Mouse (Mus musculus) MEL (cell line): ENCODE measurements around the gene Gpr84. TPM values are rescaled to one million over a fixed set of nuclear protein-coding genes. Genes with fewer than 3 reads are reported as not detected.

ENCODE experiments used
- DNase-seq: peaks from one replicate; pipeline ENCODE4 v3.0.0; 2011; ENCODE audit warnings: low read depth, low spot score
- H3K27ac ChIP-seq: 2 replicates; pipeline ENCODE4 v1.5.1; 2012; ENCODE audit warnings: low read depth, mild to moderate bottlenecking, control low read depth, low read length, moderate library complexity; ENCODE audit not compliant: control insufficient read depth
- H3K27me3 ChIP-seq, 2 experiments: fragments of 150-350 bp in 1 of 2; sonication (generic) in 1 of 2; 2 replicates each; pipeline ENCODE4 v1.6.1; 2012; ENCODE audit warnings: low read length in 2 of 2, mild to moderate bottlenecking in 2 of 2, improper control_type of control experiment in 1 of 2, moderate library complexity in 1 of 2; ENCODE audit not compliant: insufficient read depth in 2 of 2, control insufficient read depth in 1 of 2
- H3K36me3 ChIP-seq, 2 experiments: 2 replicates each; pipeline ENCODE4 v1.6.1; 2012 to 2014; ENCODE audit warnings: low read length in 2 of 2, improper control_type of control experiment in 1 of 2, inconsistent platforms in 1 of 2, mild to moderate bottlenecking in 1 of 2; ENCODE audit not compliant: insufficient read depth in 2 of 2, control insufficient read depth in 1 of 2
- H3K4me1 ChIP-seq, 2 experiments: fragments of 150-350 bp in 1 of 2; sonication (generic) in 1 of 2; 2 replicates each; pipeline ENCODE4 v1.6.1; 2012; ENCODE audit warnings: low read length in 2 of 2, improper control_type of control experiment in 1 of 2, mild to moderate bottlenecking in 1 of 2; ENCODE audit not compliant: insufficient read depth in 2 of 2, control insufficient read depth in 1 of 2
- H3K4me3 ChIP-seq, 2 experiments: fragments of 150-350 bp in 1 of 2; sonication (generic) in 1 of 2; 2 replicates each; pipeline ENCODE4 v1.5.1; 2012; ENCODE audit warnings: low read depth in 2 of 2, low read length in 2 of 2, mild to moderate bottlenecking in 2 of 2, moderate library complexity in 2 of 2, control low read depth in 1 of 2, improper control_type of control experiment in 1 of 2; ENCODE audit not compliant: control insufficient read depth in 1 of 2, insufficient read depth in 1 of 2
- H3K79me2 ChIP-seq: 2 replicates; pipeline ENCODE4 v1.6.1; 2012; ENCODE audit warnings: mild to moderate bottlenecking, low read length, moderate library complexity; ENCODE audit not compliant: control insufficient read depth, poor library complexity, insufficient read depth
- H3K9ac ChIP-seq: 2 replicates; pipeline ENCODE4 v1.6.1; 2012; ENCODE audit warnings: low read depth, mild to moderate bottlenecking, control low read depth, low read length, moderate library complexity; ENCODE audit not compliant: control insufficient read depth, poor library complexity, severe bottlenecking
- H3K9me3 ChIP-seq: fragments of 150-350 bp; sonication (generic); replicated peaks from 2 replicates; pipeline ENCODE4 v1.6.1; 2012; ENCODE audit warnings: mild to moderate bottlenecking, low read length, improper control_type of control experiment, moderate library complexity; ENCODE audit not compliant: insufficient read depth
- CHD1 ChIP-seq: IDR thresholded peaks from 2 replicates; pipeline ENCODE4 v1.6.1; 2012; ENCODE audit warnings: low read depth, mild to moderate bottlenecking, inconsistent platforms, low read length, improper control_type of control experiment
- CHD2 ChIP-seq: IDR thresholded peaks from 2 replicates; pipeline ENCODE4 v1.6.1; 2011; ENCODE audit warnings: low read length, improper control_type of control experiment
- CTCF ChIP-seq, 3 experiments: IDR thresholded peaks in 2 of 3; conservative IDR thresholded peaks in 1 of 3; 2 replicates each; pipeline ENCODE4 v1.5.1; 2011 to 2012; ENCODE audit warnings: low read length in 3 of 3, low read depth in 2 of 3, mild to moderate bottlenecking in 2 of 3, improper control_type of control experiment in 1 of 3, inconsistent platforms in 1 of 3, mixed read lengths in 1 of 3, moderate library complexity in 1 of 3; ENCODE audit not compliant: control insufficient read depth in 1 of 3, insufficient read depth in 1 of 3, poor library complexity in 1 of 3, severe bottlenecking in 1 of 3
- EP300 ChIP-seq, 2 experiments: IDR thresholded peaks; 2 replicates each; pipeline ENCODE4 v1.6.1; 2011; ENCODE audit warnings: improper control_type of control experiment in 2 of 2, low read length in 2 of 2, low read depth in 1 of 2, mild to moderate bottlenecking in 1 of 2
- HCFC1 ChIP-seq: IDR thresholded peaks from 2 replicates; pipeline ENCODE4 v1.6.1; 2012; ENCODE audit warnings: low read depth, mild to moderate bottlenecking, inconsistent platforms, low read length, improper control_type of control experiment, moderate library complexity
- MAFK ChIP-seq: IDR thresholded peaks from 2 replicates; pipeline ENCODE4 v1.6.1; 2011; ENCODE audit warnings: low read depth, mild to moderate bottlenecking, low read length, improper control_type of control experiment, borderline replicate concordance
- MAZ ChIP-seq: IDR thresholded peaks from 2 replicates; pipeline ENCODE4 v1.6.1; 2012; ENCODE audit warnings: low read depth, mild to moderate bottlenecking, inconsistent platforms, low read length, improper control_type of control experiment
- MEF2A ChIP-seq: IDR thresholded peaks from 2 replicates; pipeline ENCODE4 v1.6.1; 2014; ENCODE audit warnings: low read depth, mild to moderate bottlenecking, inconsistent platforms, low read length, improper control_type of control experiment; ENCODE audit not compliant: poor library complexity, insufficient replicate concordance, severe bottlenecking; ENCODE audit errors: extremely low read depth
- NRF1 ChIP-seq: IDR thresholded peaks from 2 replicates; pipeline ENCODE4 v1.6.1; 2014; ENCODE audit warnings: low read depth, mild to moderate bottlenecking, inconsistent platforms, low read length, improper control_type of control experiment, moderate library complexity; ENCODE audit not compliant: poor library complexity, insufficient read depth, severe bottlenecking
- POLR2A ChIP-seq, 2 experiments: IDR thresholded peaks; 2 replicates each; pipeline ENCODE4 v1.6.1; 2011 to 2012; ENCODE audit warnings: low read length in 2 of 2, mild to moderate bottlenecking in 2 of 2, control low read depth in 1 of 2, improper control_type of control experiment in 1 of 2, low read depth in 1 of 2, moderate library complexity in 1 of 2; ENCODE audit not compliant: control insufficient read depth in 1 of 2, insufficient read depth in 1 of 2, poor library complexity in 1 of 2
- POLR2AphosphoS2 ChIP-seq: IDR thresholded peaks from 2 replicates; pipeline ENCODE4 v1.6.1; 2011; ENCODE audit warnings: low read length, improper control_type of control experiment
- POLR2AphosphoS5 ChIP-seq: IDR thresholded peaks from 2 replicates; pipeline ENCODE4 v1.6.1; 2012; ENCODE audit warnings: low read depth, borderline replicate concordance, mild to moderate bottlenecking, inconsistent platforms, low read length, moderate library complexity, mixed read lengths
- RCOR1 ChIP-seq: IDR thresholded peaks from 2 replicates; pipeline ENCODE4 v1.6.1; 2012; ENCODE audit warnings: low read depth, mild to moderate bottlenecking, inconsistent platforms, low read length, improper control_type of control experiment
- SIN3A ChIP-seq: IDR thresholded peaks from 2 replicates; pipeline ENCODE4 v1.6.1; 2012; ENCODE audit warnings: low read length, improper control_type of control experiment, inconsistent platforms
- TAL1 ChIP-seq: IDR thresholded peaks from 2 replicates; pipeline ENCODE4 v1.6.1; 2012; ENCODE audit warnings: mild to moderate bottlenecking, inconsistent platforms, low read length, moderate library complexity, mixed read lengths
- TCF12 ChIP-seq: IDR thresholded peaks from 2 replicates; pipeline ENCODE4 v1.6.1; 2014; ENCODE audit warnings: low read depth, mild to moderate bottlenecking, inconsistent platforms, low read length, improper control_type of control experiment, moderate library complexity
- USF2 ChIP-seq, 2 experiments: IDR thresholded peaks; 2 replicates each; pipeline ENCODE4 v1.6.1; 2011 to 2012; ENCODE audit warnings: improper control_type of control experiment in 2 of 2, low read length in 2 of 2, borderline replicate concordance in 1 of 2, inconsistent platforms in 1 of 2, low read depth in 1 of 2, mild to moderate bottlenecking in 1 of 2; ENCODE audit not compliant: insufficient read depth in 1 of 2
- ZKSCAN1 ChIP-seq: IDR thresholded peaks from 2 replicates; pipeline ENCODE4 v1.6.1; 2012; ENCODE audit warnings: low read depth, mild to moderate bottlenecking, inconsistent platforms, low read length, improper control_type of control experiment, moderate library complexity
- ZMIZ1 ChIP-seq: IDR thresholded peaks from 2 replicates; pipeline ENCODE4 v1.6.1; 2012; ENCODE audit warnings: low read depth, mild to moderate bottlenecking, inconsistent platforms, low read length, improper control_type of control experiment, moderate library complexity
- ZNF384 ChIP-seq: IDR thresholded peaks from 2 replicates; pipeline ENCODE4 v1.6.1; 2012; ENCODE audit warnings: low read depth, mild to moderate bottlenecking, inconsistent platforms, low read length, improper control_type of control experiment
- polyA plus RNA-seq, 2 experiments: library from polyadenylated mRNA; stranded (reverse) in 1 of 2; unstranded in 1 of 2; fragments of >175 nt in 1 of 2; fragments of >200 nt in 1 of 2; gene quantifications; 2 replicates each; pipeline versions ENCODE4 v1.2.1 to v1.2.4; 2012; ENCODE audit warnings: low replicate concordance in 2 of 2, low read depth in 1 of 2; ENCODE audit not compliant: insufficient read length in 2 of 2, insufficient read depth in 1 of 2, missing spikeins in 1 of 2
- total RNA-seq: library from RNA; depleted of rRNA; stranded (reverse); fragments of 300-350 nt; gene quantifications from 2 replicates; pipeline ENCODE4 v1.2.3, GENCODE M21; 2012

Gpr84 gene
- total and polyA plus RNA-seq, 3 experiments: 0.12 to 0.21 TPM; not detected in 1

DNA sequence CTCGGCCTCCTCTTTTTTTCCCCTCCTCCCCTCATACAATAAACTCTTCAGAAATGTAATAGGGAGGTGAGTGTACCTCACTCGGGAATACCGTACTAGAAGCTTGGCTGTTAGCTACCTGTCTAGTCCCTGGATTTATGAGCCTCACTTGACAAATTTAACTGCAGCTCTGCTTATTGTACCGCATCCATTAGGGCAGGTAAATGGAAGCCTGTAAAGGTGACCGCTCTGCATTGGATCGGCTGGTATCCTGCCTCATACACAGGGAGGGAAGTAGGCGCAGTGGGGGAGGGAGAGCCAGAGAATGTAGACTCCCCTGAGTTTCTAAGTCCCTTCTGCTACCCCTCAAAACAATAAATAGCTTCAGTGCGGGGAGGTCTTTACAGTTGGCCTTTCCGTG lies 19.6 kb downstream of the Gpr84 start:
- DNase-seq: no peak
- Histone ChIP-seq H3K4me3 (no peak overlapping the region), H3K36me3 (no peaks in the 10 kb centered on the region; a peak in 1 of 4 replicates), H3K27me3 (no peaks in the 10 kb centered on the region), H3K9ac (no peak overlapping the region), H3K9me3 (no peaks in the 10 kb centered on the region), H3K4me1 (no peaks in the 10 kb centered on the region), H3K79me2 (no peaks in the 10 kb centered on the region; the same call in 1 of the 2 replicates), H3K27ac (no peak overlapping the region)
- TF ChIP-seq POLR2A (IDR thresholded peaks at IDR 0.05; ENCODE audit: control insufficient read depth in 1 of 2, insufficient read depth in 1 of 2, low read depth in 1 of 2, low read length in 2 of 2, poor library complexity in 1 of 2) (no peak), MEF2A (no peak), EP300 (IDR thresholded peaks at IDR 0.05; ENCODE audit: low read depth in 1 of 2, low read length in 2 of 2) (no peak), RCOR1 (no peak), CTCF (IDR thresholded peaks at IDR 0.05 in 2 of 3, conservative IDR thresholded peaks at IDR 0.05 in 1 of 3; ENCODE audit: control insufficient read depth in 1 of 3, insufficient read depth in 1 of 3, low read depth in 2 of 3, low read length in 3 of 3, poor library complexity in 1 of 3, severe bottlenecking in 1 of 3) (no peak), ZKSCAN1 (no peak), CHD1 (no peak), POLR2AphosphoS5 (no peak), MAZ (no peak), POLR2AphosphoS2 (no peak), MAFK (no peak), ZNF384 (no peak), TCF12 (no peak), SIN3A (no peak), TAL1 (no peak)

DNA sequence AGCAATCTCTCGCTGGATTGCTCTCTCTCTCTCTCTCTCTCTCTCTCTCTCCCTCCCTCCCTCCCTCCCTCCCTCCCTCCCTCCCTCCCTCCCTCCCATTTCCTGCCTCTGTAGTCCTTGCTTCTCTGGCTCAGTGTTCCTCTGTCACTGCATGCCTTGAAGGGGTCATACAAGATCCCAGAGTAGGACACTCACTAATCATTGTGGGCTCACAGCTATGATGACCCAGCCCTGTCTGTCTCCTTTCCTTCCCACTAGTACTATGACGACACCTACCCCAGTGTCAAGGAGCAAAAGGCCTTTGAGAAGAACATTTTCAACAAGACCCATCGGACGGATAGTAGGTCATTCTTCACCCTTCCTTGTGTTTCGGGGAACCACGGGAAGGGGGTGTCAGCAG lies 20.0 kb downstream of the Gpr84 start:
- Histone ChIP-seq H3K4me3 (no peak overlapping the region), H3K36me3 (no peaks in the 10 kb centered on the region; a peak in 1 of 4 replicates), H3K27ac (no peak overlapping the region), H3K9ac (no peak overlapping the region), H3K79me2 (no peaks in the 10 kb centered on the region; the same call in 1 of the 2 replicates), H3K9me3 (no peaks in the 10 kb centered on the region), H3K27me3 (no peaks in the 10 kb centered on the region), H3K4me1 (no peaks in the 10 kb centered on the region)
- TF ChIP-seq USF2 (IDR thresholded peaks at IDR 0.05; ENCODE audit: borderline replicate concordance in 1 of 2, insufficient read depth in 1 of 2, low read depth in 1 of 2, low read length in 2 of 2) (no peak), ZMIZ1 (no peak), MAFK (no peak), SIN3A (no peak), TCF12 (no peak), ZNF384 (no peak), CHD1 (no peak), HCFC1 (no peak), POLR2AphosphoS2 (no peak), MEF2A (no peak), NRF1 (no peak), CHD2 (no peak)
- no peak for DNase-seq
